Mouse (Mus musculus) small intestine, adult 2 months (tissue): ENCODE results near the gene Gm10644. TPM values are rescaled to one million over a fixed set of nuclear protein-coding genes. Genes with fewer than 3 reads are reported as not detected.

Experiments
- H3K27ac ChIP-seq: fragments of 200-500 bp; 2 replicates; pipeline ENCODE4 v1.5.1; 2012; ENCODE audit warnings: low read depth, low read length, control low read depth, inconsistent platforms; ENCODE audit not compliant: insufficient read depth
- H3K27me3 ChIP-seq: fragments of 200-500 bp; 2 replicates; pipeline ENCODE4 v1.6.1; 2012; ENCODE audit warnings: mild to moderate bottlenecking, moderate library complexity, low read length, inconsistent platforms; ENCODE audit not compliant: control insufficient read depth, insufficient read depth
- H3K36me3 ChIP-seq: fragments of 200-500 bp; 2 replicates; pipeline ENCODE4 v1.6.1; 2012; ENCODE audit warnings: mild to moderate bottlenecking, low read length, control low read depth, inconsistent platforms; ENCODE audit not compliant: control insufficient read depth, insufficient read depth
- H3K4me1 ChIP-seq: fragments of 200-500 bp; 2 replicates; pipeline ENCODE4 v1.6.1; 2012; ENCODE audit warnings: low read length, inconsistent platforms, mixed read lengths; ENCODE audit not compliant: control insufficient read depth, insufficient read depth, insufficient read length
- H3K4me3 ChIP-seq: fragments of 200-500 bp; 2 replicates; pipeline ENCODE4 v1.5.1; 2012; ENCODE audit warnings: low read depth, mild to moderate bottlenecking, control low read depth, inconsistent platforms, low read length, moderate library complexity
- CTCF ChIP-seq: fragments of 200-500 bp; IDR thresholded peaks from 2 replicates; pipeline ENCODE4 v1.5.1; 2012; ENCODE audit warnings: low read depth, mild to moderate bottlenecking, control low read depth, inconsistent platforms, low read length, moderate library complexity, mixed read lengths; ENCODE audit not compliant: insufficient replicate concordance, insufficient read length; ENCODE audit errors: extremely low read depth
- POLR2A ChIP-seq: fragments of 200-500 bp; IDR thresholded peaks from 2 replicates; pipeline ENCODE4 v1.6.1; 2012; ENCODE audit warnings: low read depth, mild to moderate bottlenecking, control low read depth, inconsistent platforms, low read length, moderate library complexity
- WGBS: fragments of 180-500 bp; shearing (Covaris S2); methylation state at CpG from one replicate; pipeline ENCODE4 v1.1.7; 2018; 5-methylcytosine and 5-hydroxymethylcytosine counted together
- polyA plus RNA-seq: library from polyadenylated mRNA; depleted of rRNA; stranded (reverse); fragments of >200 nt; gene quantifications from 2 replicates; pipeline ENCODE4 v1.2.3, GENCODE M21; 2012; rRNA removed

Gene Gm10644
- polyA plus RNA-seq = 0.43 and 0.44 TPM in 2 replicates

DNA sequence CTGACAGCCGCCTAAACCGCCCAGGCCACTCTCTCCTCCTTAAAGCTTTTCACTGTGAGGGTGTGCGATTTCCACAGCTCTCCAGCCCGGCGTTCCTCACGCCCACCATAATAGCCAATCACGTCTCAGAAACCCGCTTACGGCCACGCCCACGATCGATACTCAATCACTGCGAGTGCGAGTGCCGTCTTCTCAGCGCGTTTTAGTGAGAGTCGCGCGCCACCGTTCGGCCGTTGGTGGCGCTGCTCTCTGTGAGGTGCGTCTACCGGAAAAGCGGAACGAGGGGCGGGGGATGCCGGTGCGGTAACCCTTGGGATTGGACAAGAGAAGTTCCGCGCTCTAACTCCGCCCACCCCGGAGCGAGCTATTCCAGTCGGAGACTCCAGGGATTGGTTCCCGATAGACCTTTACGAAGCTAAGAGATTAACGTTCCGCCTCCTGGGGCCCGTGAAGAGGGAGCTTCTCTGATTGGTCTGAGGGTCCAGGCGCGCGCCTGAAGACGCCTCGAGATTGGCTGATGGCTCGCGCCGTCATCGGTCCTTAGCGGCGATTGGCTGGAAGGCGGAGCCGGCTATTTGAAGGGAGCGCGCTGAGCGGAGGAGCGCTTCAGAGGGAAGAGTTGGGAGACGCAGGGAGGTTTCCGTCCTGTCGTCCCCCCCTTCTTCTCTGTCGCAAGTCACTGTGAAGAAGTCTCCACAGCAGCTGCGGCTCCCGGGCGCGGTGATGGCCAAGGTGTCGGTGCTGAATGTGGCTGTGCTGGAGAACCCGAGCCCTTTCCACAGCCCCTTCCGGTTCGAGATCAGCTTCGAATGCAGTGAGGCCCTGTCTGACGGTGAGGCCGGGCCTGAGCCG is at the start of gene Gm10644, which contains the start of gene Asf1b:
Gm10644 (minus strand) TSS at position 100 of the 852 bp plus-strand sequence.
Asf1b (plus strand) TSS at position 402 of the 852 bp plus-strand sequence.
- peak within 1 kb of the TSS; percentile 89 for H3K4me3 ChIP-seq
- peaks cover 6% of the 10 kb centered on the region for H3K4me1 ChIP-seq
- H3K36me3 ChIP-seq = no peaks in the 10 kb centered on the region
- no peaks in the 10 kb centered on the region for H3K27me3 ChIP-seq
- under 1% methylated on average over 75 of the region's 75 CpGs for WGBS
- TF ChIP-seq CTCF = peak; percentile 78
- TF ChIP-seq POLR2A = peak; percentile 47; the same call in 1 of the 2 replicates
- no peak within 1 kb of the TSS for H3K27ac ChIP-seq

DNA sequence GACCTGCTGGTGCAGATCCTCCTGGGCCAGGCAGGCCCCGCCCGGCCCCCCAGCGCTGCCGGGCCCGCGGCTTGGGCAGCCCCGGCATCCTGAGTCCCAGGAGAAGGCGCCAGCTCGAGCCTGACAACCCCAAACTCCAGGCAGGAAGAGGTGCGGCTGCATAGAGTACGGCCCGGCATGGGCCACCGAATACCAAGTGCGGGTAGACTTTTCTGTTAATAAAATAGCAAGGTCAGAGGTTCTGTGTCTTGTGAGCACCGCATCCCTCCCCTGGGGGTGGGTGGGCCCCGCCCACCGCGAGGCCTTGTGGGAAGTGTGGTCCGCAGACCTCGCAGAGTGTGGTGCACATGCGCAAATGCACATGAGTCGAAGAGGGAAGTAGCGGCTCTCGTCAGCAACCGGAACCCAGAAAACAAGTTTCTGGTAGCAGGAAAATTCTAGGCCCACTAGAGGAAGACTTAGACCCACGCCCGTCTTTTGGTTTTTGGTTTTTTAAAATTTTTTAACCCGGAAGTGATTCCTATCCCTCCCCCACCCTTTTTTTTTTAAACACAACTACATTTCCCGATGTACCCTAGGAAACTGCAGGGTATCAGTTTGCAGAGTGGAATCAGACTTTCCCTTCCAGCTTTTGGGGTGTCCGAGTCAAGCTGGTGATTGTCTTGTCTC is 49.7 kb upstream of the Gm10644 start:
- H3K36me3 ChIP-seq = peaks cover 4% of the 10 kb centered on the region
- H3K27ac ChIP-seq = peak overlapping the region; percentile 48
- peak overlapping the region; percentile 77 for H3K4me3 ChIP-seq
- H3K4me1 ChIP-seq = peaks cover 5% of the 10 kb centered on the region; the same call in 1 of the 2 replicates
- TF ChIP-seq CTCF = no peak
- TF ChIP-seq POLR2A = peak; percentile 68; the same call in 1 of the 2 replicates
- H3K27me3 ChIP-seq = no peaks in the 10 kb centered on the region
- WGBS = under 1% methylated on average over 30 of the region's 30 CpGs

DNA sequence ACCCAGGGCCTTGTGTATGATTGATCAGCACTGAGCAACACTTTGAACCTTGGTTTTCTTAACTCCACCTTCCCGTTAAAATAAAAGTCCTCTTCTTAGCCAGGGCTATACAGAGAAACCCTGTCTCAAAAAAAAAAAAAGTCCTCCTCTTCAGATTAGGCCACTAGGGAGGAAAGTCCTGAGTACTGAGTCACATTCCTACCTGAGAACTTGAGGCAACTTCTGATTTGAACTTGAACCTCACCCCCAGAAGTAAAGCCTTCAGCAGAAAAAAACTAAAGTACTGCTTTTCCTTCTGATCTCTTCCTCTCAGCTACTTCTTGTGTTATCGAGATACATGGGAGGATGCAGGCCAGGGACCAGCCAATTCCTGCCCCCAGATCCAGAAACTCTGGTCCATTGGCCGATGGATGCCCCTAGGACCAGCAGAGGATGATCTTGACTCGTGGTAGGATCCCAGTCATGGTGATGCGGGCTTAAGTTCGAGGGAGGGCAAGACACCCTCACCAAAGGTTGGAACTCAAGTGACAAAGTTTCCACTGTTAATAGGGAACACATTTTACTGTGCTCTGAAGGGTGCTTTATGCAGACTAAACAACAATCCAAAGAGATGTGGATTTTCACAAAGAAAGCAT is 48.7 kb upstream of the Gm10644 start:
- peaks cover 12% of the 10 kb centered on the region for H3K4me1 ChIP-seq
- no peaks in the 10 kb centered on the region for H3K27me3 ChIP-seq
- TF ChIP-seq POLR2A (no peak), CTCF (no peak)
- WGBS = 67% methylated on average over 6 of the region's 6 CpGs
- peak overlapping the region; percentile 23; the same call in 1 of the 2 replicates for H3K4me3 ChIP-seq
- peaks cover 4% of the 10 kb centered on the region for H3K36me3 ChIP-seq
- peak overlapping the region; percentile 42 for H3K27ac ChIP-seq

DNA sequence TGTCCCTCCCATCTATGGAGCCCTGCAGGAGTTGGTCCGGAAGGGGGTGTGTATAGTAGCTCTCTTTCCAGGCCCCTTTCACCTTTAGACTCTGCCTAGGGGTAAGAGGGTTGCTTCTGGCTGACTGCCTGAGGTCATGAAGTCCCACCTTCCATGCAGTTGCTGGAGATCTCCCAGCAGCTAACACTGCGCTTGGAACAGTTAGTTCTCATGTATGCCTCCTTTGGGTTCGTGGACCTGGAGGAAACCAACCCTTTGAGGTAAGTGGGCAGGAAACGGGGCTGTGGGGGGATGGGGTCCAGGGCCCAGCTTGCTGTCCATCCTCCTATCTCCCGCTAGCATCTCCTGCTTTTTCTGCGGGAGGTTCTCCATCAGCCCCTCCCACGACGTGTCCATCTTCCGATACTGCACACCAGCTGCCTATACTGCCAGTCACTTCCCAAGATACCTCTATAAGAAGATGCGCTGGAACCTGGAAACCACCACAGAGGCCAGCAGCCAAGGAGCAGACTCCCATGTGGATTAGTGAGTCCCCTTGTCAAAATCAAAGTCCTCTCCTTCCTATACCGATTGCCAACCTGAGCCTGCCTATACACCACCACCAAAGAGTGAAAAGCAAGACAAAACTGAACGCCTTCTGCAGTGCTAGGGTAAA is 48.1 kb upstream of the Gm10644 start:
- Histone ChIP-seq H3K36me3 (peaks cover 4% of the 10 kb centered on the region), H3K27ac (no peak overlapping the region), H3K27me3 (no peaks in the 10 kb centered on the region), H3K4me3 (no peak overlapping the region; the same call in 1 of the 2 replicates), H3K4me1 (peaks cover 12% of the 10 kb centered on the region)
- WGBS = 74% methylated on average over 12 of the region's 12 CpGs
- TF ChIP-seq POLR2A (no peak), CTCF (no peak)

DNA sequence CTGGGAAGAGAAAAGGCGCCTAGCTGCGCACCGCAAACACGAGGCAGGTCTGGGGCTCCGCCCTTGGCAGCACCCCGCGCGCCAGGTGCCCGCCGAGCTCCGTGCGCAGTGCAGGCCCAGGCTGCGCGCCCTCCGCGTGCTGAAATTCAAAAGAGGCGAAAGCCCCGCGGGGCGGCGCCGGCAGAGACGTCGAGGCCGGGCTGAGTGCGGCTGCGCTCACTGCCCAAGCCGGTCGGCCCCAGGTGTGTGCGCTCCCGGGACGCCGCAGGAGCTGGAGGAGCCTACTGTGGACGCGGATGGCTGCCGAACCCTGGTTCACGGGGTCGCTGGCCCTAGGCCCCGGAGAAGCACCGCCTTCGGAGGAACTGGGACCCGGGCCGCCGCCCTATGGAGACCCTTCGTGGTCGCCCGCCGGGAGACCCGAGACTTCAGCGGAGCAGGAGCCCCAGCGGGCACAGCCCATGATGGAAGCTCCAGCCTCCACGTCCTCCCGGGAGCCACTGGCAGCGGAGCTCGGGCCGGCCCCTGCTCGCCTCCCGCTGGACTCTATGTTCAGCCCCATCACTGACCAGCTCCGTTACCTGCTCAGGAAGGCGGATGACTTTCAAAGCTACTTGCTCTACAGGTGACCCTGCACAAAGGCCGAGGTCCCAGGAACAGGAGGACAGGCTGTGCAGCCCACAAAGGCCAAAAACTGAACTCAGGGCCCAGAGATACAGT is 46.4 kb upstream of the Gm10644 start, which contains the start of gene 1700067K01Rik:
1700067K01Rik (plus strand) TSS at position 222 of the 720 bp plus-strand sequence.
- TF ChIP-seq CTCF (no peak), POLR2A (no peak)
- H3K36me3 ChIP-seq = peaks cover 4% of the 10 kb centered on the region
- no peak within 1 kb of the TSS for H3K27ac ChIP-seq
- peaks cover 12% of the 10 kb centered on the region for H3K4me1 ChIP-seq
- H3K27me3 ChIP-seq = no peaks in the 10 kb centered on the region
- H3K4me3 ChIP-seq = no peak within 1 kb of the TSS
- WGBS = 87% methylated on average over 61 of the region's 61 CpGs

DNA sequence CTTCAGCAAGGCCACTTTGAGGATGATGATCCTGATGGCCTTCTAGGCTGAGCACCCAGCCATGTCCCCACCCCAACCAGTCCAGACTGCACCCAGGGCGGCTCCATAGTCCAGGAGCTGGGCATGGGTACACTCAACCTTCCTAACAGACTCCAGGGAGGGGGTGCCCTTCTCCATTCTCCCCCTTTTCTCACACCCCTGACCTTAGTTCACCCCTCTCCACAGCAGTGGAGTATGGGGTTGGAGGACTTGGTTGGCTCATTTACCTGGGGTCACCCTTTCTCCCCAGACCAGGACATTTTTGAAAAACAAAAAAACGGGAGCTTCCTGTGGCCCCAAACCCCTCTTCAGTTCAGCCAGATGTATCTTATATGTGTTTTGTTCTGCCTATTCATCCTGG is 44.8 kb upstream of the Gm10644 start:
- H3K36me3 ChIP-seq = peaks cover 4% of the 10 kb centered on the region
- TF ChIP-seq CTCF (no peak), POLR2A (no peak)
- peaks cover 12% of the 10 kb centered on the region for H3K4me1 ChIP-seq
- no peak overlapping the region for H3K4me3 ChIP-seq
- H3K27me3 ChIP-seq = no peaks in the 10 kb centered on the region
- H3K27ac ChIP-seq = no peak overlapping the region
- 88% methylated on average over 2 of the region's 2 CpGs for WGBS
